Mouse (Mus musculus) embryonic facial prominence, embryonic 12.5 days (tissue): ENCODE data around the gene Acsbg2. TPM values are rescaled to one million over a fixed set of nuclear protein-coding genes. Genes with fewer than 3 reads are reported as not detected.
"Not testable (repeated sequence)": the region's sequence is repeated elsewhere in the genome, so short reads cannot be mapped to it uniquely, and the experiment has no call there.

ENCODE experiments used
- ATAC-seq: fragments of 200-750 bp; cut with Nextera tagmentation; 2 replicates; pipeline ENCODE4 v1.8.0; 2017; ENCODE audit not compliant: insufficient number of reproducible peaks, insufficient read depth, low FRiP score, low TSS enrichment
- H3K27ac ChIP-seq: fragments of 300-500 bp; sonication (generic); 2 replicates; pipeline ENCODE4 v1.5.1; 2016; ENCODE audit warnings: mild to moderate bottlenecking
- H3K27me3 ChIP-seq: fragments of 300-500 bp; sonication (generic); 2 replicates; pipeline ENCODE4 v1.6.1; 2016; ENCODE audit warnings: mild to moderate bottlenecking, moderate library complexity
- H3K36me3 ChIP-seq: fragments of 300-500 bp; sonication (generic); 2 replicates; pipeline ENCODE4 v1.6.1; 2016; ENCODE audit warnings: mild to moderate bottlenecking
- H3K4me1 ChIP-seq: fragments of 300-500 bp; sonication (generic); 2 replicates; pipeline ENCODE4 v1.6.1; 2016
- H3K4me2 ChIP-seq: fragments of 300-500 bp; sonication (generic); replicated peaks from 2 replicates; pipeline ENCODE4 v1.6.1; 2016; ENCODE audit warnings: mild to moderate bottlenecking, moderate library complexity
- H3K4me3 ChIP-seq: fragments of 300-500 bp; sonication (generic); 2 replicates; pipeline ENCODE4 v1.5.1; 2016; ENCODE audit warnings: mild to moderate bottlenecking
- H3K9ac ChIP-seq: fragments of 300-500 bp; sonication (generic); 2 replicates; pipeline ENCODE4 v1.6.1; 2016; ENCODE audit warnings: mild to moderate bottlenecking, moderate library complexity
- H3K9me3 ChIP-seq: fragments of 300-500 bp; sonication (generic); 2 replicates; pipeline ENCODE4 v1.6.1; 2016; ENCODE audit warnings: mild to moderate bottlenecking, moderate library complexity
- WGBS: fragments of 180-500 bp; shearing (Covaris S2); methylation state at CpG from one replicate; pipeline ENCODE4 v1.1.7; 2016; 5-methylcytosine and 5-hydroxymethylcytosine counted together
- polyA plus RNA-seq: library from polyadenylated mRNA; unstranded; fragments of >200 nt; fragmentation: Nextera tagmentation; extraction: Ambion mirVana; gene quantifications from 2 replicates; pipeline ENCODE4 v1.2.1, GENCODE M21; 2016

Acsbg2 gene
- polyA plus RNA-seq: not detected in 2 replicates

- WGBS: 93% methylated on average over 2 of the region's 2 CpGs
- no peak for ATAC-seq
- Histone ChIP-seq H3K27me3 (no peaks in the 10 kb centered on the region), H3K27ac (no peak within 1 kb of the TSS), H3K4me1 (no peaks in the 10 kb centered on the region), H3K4me2 (no peak within 1 kb of the TSS), H3K36me3 (no peaks in the 10 kb centered on the region), H3K9me3 (no peaks in the 10 kb centered on the region), H3K4me3 (no peak within 1 kb of the TSS), H3K9ac (no peak within 1 kb of the TSS)
Observed at GRCm38 (mm10) chr17:56874237-56874636, at the start of gene Acsbg2. Gene Acsbg2 (minus strand): TSS chr17:56874447.

DNA sequence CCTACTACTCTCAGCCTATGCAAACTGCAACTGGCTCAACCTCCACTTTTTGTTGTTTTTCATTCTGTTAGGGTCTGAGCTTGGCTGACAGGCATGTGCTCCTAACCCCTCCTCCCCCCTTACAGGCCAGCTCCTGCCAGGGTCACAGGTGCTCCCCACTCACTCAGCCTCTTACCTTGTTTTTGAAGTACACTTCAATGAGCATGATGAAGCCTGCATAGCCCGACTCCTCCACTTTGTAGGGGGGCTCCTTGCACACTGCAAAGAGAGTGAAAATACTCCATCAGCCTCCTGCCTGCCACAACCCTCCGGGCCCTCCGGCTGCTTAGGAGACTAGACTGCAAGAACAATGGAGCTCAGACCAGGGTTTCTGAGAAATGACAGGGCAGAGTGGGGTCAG is 45.5 kb upstream of the Acsbg2 start:
- Histone ChIP-seq H3K4me1 (no peaks in the 10 kb centered on the region), H3K27ac (no peak overlapping the region), H3K27me3 (no peaks in the 10 kb centered on the region), H3K4me2 (no peak overlapping the region), H3K36me3 (peaks cover 81% of the 10 kb centered on the region), H3K4me3 (no peak overlapping the region), H3K9me3 (no peaks in the 10 kb centered on the region), H3K9ac (no peak overlapping the region)
- ATAC-seq: no peak
- WGBS: 92% methylated on average over 3 of the region's 3 CpGs

DNA sequence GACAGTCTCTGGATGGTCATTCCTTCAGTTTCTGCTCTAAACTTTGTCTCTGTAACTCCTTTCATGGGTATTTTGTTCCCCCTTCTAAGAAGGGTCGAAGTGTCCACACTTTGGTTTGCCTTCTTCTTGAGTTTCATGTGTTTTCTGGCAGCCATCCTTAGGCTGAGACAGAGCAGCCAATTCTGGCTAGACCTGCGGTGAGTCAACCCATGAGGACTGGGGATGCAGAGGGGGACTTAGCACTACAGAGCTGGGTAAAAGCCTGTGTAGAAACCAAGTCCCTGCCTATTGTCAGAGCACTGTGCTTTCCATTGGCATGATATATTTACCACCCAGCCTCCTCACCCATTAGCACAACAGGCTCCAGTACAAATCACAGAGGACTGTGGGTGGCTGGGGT is 42.9 kb upstream of the Acsbg2 start:
- ATAC-seq: no peak
- H3K36me3 ChIP-seq: peaks cover 82% of the 10 kb centered on the region
- WGBS: 91% methylated on average over 2 of the region's 2 CpGs

GRCm38 (mm10) chr17:56913444-56913843 is 39.2 kb upstream of the Acsbg2 start:
- Histone ChIP-seq H3K9ac (no peak overlapping the region), H3K4me2 (no peak overlapping the region), H3K4me1 (no peaks in the 10 kb centered on the region), H3K27me3 (no peaks in the 10 kb centered on the region), H3K9me3 (no peaks in the 10 kb centered on the region), H3K36me3 (peaks cover 77% of the 10 kb centered on the region), H3K27ac (no peak overlapping the region), H3K4me3 (no peak overlapping the region)
- ATAC-seq: no peak

More for the DNA sequence above, 42.9 kb upstream of the Acsbg2 start:
- H3K27ac ChIP-seq: no peak overlapping the region
- no peak overlapping the region for H3K4me2 ChIP-seq
- H3K4me1 ChIP-seq: no peaks in the 10 kb centered on the region
- H3K9ac ChIP-seq: no peak overlapping the region
- no peak overlapping the region for H3K4me3 ChIP-seq
- H3K27me3 ChIP-seq: no peaks in the 10 kb centered on the region
- no peaks in the 10 kb centered on the region for H3K9me3 ChIP-seq

- 88% methylated on average over 3 of the region's 3 CpGs for WGBS
- ATAC-seq: no peak
- no peak overlapping the region for H3K4me3 ChIP-seq
- H3K27me3 ChIP-seq: no peaks in the 10 kb centered on the region
- H3K4me1 ChIP-seq: no peaks in the 10 kb centered on the region
- no peak overlapping the region for H3K4me2 ChIP-seq
- H3K27ac ChIP-seq: no peak overlapping the region
- no peak overlapping the region for H3K9ac ChIP-seq
- H3K36me3 ChIP-seq: peaks cover 79% of the 10 kb centered on the region
- no peaks in the 10 kb centered on the region for H3K9me3 ChIP-seq
Observed at GRCm38 (mm10) chr17:56913023-56913422, 38.8 kb upstream of the Acsbg2 start.

DNA sequence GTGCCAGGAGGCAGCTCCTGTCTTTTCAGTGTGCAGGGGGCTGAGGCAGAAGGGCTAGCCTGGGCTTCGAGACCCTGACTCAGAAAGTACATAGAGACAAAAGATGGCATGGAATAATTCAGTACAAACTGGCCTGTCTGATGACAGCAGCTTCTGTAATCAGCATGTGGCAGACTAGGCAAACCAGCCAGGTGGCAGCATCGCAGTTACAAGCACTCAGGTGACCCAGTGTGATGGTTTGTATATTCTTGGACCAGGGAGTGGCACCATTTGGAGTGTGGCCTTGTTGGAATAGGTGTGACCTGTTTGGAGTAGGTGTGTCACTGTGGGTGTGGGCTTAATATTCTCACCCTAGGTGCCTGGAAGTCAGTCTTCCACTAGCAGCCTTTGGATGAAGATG is 35.5 kb upstream of the Acsbg2 start:
- ATAC-seq, H3K27ac ChIP-seq, H3K9ac ChIP-seq, H3K4me3 ChIP-seq, H3K4me2 ChIP-seq, H3K9me3 ChIP-seq, H3K27me3 ChIP-seq, H3K4me1 ChIP-seq: not testable (repeated sequence)
- peaks cover 81% of the 10 kb centered on the region for H3K36me3 ChIP-seq
- 88% methylated on average over 2 of the region's 2 CpGs for WGBS

- 83% methylated on average over 9 of the region's 9 CpGs for WGBS
- H3K9me3 ChIP-seq: no peaks in the 10 kb centered on the region
- ATAC-seq: no peak
- H3K4me2 ChIP-seq: no peak overlapping the region
- peaks cover 83% of the 10 kb centered on the region for H3K36me3 ChIP-seq
- no peak overlapping the region for H3K27ac ChIP-seq
- no peak overlapping the region for H3K4me3 ChIP-seq
- no peaks in the 10 kb centered on the region for H3K27me3 ChIP-seq
- H3K4me1 ChIP-seq: no peaks in the 10 kb centered on the region
- no peak overlapping the region for H3K9ac ChIP-seq
Observed at GRCm38 (mm10) chr17:56907887-56908286, 33.6 kb upstream of the Acsbg2 start.

- Histone ChIP-seq H3K9me3 (no peaks in the 10 kb centered on the region), H3K36me3 (peaks cover 85% of the 10 kb centered on the region), H3K27me3 (no peaks in the 10 kb centered on the region), H3K4me3 (no peak overlapping the region), H3K27ac (no peak overlapping the region), H3K9ac (no peak overlapping the region), H3K4me2 (no peak overlapping the region), H3K4me1 (no peaks in the 10 kb centered on the region)
- ATAC-seq: no peak
- WGBS: 91% methylated on average over 5 of the region's 5 CpGs
Observed at GRCm38 (mm10) chr17:56907096-56907495, 32.8 kb upstream of the Acsbg2 start.

DNA sequence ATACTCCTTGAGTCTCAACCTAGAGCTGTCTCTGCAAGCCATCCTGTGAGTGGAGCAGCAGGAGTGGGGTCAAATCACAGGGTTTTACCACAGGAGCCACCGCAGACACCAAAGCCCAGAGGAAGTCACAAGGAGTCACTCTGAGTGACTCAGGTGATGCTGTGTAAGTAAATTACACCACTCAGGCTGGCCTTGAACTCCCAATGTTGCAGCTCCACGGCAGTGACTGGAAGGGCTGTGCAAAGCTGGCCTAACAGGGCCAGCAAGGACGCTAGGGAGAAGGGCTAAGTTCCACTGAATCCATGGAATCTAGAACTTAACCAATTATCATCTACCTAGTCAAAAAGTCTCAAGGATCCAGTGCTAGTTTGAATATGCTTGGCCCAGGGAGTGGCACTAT is 31.9 kb upstream of the Acsbg2 start:
- peaks cover 86% of the 10 kb centered on the region for H3K36me3 ChIP-seq
- H3K9me3 ChIP-seq: no peaks in the 10 kb centered on the region
- H3K27ac ChIP-seq: no peak overlapping the region
- H3K4me1 ChIP-seq: no peaks in the 10 kb centered on the region
- no peak for ATAC-seq
- H3K27me3 ChIP-seq: no peaks in the 10 kb centered on the region
- no peak overlapping the region for H3K9ac ChIP-seq
- WGBS: 85% methylated on average over 3 of the region's 3 CpGs
- H3K4me3 ChIP-seq: no peak overlapping the region
- no peak overlapping the region for H3K4me2 ChIP-seq

DNA sequence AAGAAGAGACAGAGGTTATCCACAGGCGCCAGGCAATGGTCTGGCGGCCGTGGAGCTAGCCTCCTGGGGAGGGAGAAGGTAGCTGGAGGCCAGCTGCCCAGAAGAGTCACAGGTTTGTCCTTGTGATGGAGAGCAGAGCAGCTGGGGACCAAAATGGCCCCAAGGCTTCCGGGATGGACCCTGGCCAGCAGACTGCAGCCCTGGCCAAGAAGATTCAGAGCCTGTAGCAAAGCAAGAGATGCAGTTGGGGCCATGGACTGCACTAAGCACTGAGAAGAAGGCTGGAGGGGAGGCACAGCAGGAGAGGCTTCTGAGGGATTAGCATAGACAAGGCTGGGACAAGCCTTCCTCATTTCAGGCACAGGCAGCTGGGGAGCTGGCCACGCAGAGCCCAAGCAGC is 28.5 kb upstream of the Acsbg2 start:
- Histone ChIP-seq H3K4me2 (no peak overlapping the region), H3K4me1 (no peaks in the 10 kb centered on the region), H3K27ac (no peak overlapping the region), H3K27me3 (no peaks in the 10 kb centered on the region), H3K9me3 (no peaks in the 10 kb centered on the region), H3K4me3 (no peak overlapping the region), H3K9ac (no peak overlapping the region), H3K36me3 (peaks cover 92% of the 10 kb centered on the region)
- no peak for ATAC-seq
- 79% methylated on average over 5 of the region's 5 CpGs for WGBS

DNA sequence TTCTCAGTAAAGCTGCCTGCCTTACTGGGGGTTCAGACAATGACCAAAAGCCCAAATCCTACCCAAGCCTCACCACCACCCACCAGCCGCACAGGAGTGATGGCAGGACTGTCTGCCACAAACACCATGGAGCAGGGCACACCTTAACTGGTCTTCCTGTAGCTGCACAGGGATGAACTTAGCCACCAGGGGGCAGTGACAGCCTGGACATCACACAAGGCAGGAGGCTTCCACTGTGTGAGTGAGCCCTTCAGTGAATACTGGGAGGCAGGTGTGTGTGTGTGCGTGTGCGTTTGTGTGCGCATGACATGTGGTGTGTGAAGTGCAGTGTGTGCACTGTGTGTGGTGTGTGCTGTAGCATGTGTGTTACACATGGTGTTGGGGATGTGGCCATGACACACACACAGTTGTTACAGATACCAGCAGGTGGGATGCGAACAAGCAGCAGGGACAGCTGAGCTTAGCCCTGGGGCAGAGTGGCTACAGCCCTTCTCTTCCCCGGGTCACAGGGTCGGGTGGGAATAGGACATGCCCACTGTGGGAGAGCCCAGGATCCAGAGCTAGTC is 23.5 kb upstream of the Acsbg2 start:
- H3K4me1 ChIP-seq: no peaks in the 10 kb centered on the region
- peaks cover 97% of the 10 kb centered on the region for H3K36me3 ChIP-seq
- H3K27ac ChIP-seq: no peak overlapping the region
- ATAC-seq: 0 out of 2 replicates have a peak, but pooled peaks have one; percentile 26
- WGBS: 83% methylated on average over 7 of the region's 7 CpGs
- H3K4me2 ChIP-seq: no peak overlapping the region
- no peak overlapping the region for H3K4me3 ChIP-seq
- no peaks in the 10 kb centered on the region for H3K27me3 ChIP-seq
- no peaks in the 10 kb centered on the region for H3K9me3 ChIP-seq
- H3K9ac ChIP-seq: no peak overlapping the region

DNA sequence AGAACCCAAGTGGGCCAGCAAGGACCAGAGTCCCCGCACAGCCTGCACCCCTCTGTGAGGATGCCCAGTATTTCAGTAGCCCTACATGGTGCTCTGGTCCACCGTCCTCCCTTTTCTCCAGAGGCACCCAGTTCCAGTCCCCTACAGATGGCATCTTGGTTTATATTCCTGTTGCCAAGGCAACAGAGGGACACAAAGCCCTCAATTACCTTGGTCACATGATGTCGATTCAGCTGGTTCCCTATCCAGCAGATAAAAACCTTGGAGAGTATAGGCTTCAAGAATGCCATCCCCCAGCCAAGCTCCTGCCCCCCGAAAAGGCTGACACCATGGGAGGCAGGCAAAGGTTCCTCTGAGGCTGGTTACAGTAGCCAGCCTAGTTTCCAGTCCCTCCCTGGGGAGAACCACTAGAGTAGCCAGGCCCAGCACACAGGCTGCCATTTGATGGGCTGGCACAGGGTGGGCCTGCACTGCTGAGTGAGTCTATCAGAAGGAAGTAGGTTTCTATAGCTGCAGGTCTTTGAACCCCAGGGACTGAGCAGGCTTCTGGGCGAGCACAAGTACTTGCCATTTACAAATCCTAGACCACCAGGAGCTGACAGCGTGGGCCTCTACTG is 22.4 kb upstream of the Acsbg2 start:
- 86% methylated on average over 6 of the region's 6 CpGs for WGBS

More for the DNA sequence above, 22.4 kb upstream of the Acsbg2 start:
- Histone ChIP-seq H3K4me2 (no peak overlapping the region), H3K9ac (no peak overlapping the region), H3K27me3 (no peaks in the 10 kb centered on the region), H3K4me1 (no peaks in the 10 kb centered on the region), H3K27ac (no peak overlapping the region), H3K4me3 (no peak overlapping the region), H3K9me3 (0 out of 2 replicates have a peak, but pooled peaks cover 3% of the 10 kb centered on the region), H3K36me3 (peaks cover 97% of the 10 kb centered on the region)
- ATAC-seq: no peak
